Mouse (Mus musculus) testis, postnatal 14 days (tissue): ENCODE measurements around the gene Lao1.
"Not testable (repeated sequence)": the region's sequence is repeated elsewhere in the genome, so short reads cannot be mapped to it uniquely, and the experiment has no call there.

ENCODE experiments used
- DNase-seq: peaks from one replicate; pipeline ENCODE4 v3.0.0; 2021; ENCODE audit warnings: low spot score

Gene Lao1

DNA sequence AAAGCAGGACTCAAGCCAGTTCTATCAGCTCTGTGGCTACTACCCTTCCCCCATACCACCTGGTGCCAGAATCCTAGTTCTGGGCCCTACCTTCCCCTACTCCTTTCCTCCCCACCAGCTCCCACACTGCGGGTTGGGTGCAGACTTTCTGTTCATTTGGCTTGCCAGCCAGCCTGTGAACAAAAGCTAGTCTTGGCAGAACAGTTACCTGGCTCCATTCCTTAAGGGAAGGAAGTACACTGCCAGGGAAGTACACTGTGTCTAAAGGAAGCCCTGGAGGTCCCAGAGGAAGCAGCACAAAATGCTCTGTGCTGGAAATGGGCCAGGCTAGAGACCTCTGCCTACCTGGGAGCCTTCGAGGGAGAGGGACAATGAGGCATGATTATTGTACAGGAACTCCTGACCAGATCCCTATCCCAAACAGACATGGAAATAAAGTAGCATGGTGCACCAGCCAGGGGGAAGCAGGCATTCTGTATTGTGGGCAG is at the start of gene Lao1:
Gene Lao1 (plus strand): TSS at position 438 of the 488 bp plus-strand sequence.
- DNase-seq: no peak

DNA sequence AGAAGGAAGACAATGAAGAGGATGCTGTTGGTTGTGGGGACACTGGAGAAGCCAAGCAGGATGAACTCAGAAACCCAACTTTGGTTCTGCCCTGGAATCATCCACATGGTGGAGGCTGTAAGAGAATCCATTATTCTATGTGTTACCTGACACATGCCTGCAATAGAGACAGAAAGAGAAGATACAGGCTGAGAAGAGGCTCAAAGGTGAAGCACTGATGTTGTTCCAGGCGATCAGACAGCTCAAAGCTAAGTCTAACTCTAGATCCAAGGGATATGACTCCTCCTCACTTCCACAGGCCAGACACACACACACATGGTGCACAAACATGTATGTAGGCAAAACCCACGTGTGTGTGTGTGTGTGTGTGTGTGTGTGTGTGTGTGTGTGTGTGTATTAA is 44.0 kb upstream of the Lao1 start, which contains the start of gene Olfr1329:
Gene Olfr1329 (minus strand): TSS at position 101 of the 400 bp plus-strand sequence.
- not testable (repeated sequence) for DNase-seq

DNA sequence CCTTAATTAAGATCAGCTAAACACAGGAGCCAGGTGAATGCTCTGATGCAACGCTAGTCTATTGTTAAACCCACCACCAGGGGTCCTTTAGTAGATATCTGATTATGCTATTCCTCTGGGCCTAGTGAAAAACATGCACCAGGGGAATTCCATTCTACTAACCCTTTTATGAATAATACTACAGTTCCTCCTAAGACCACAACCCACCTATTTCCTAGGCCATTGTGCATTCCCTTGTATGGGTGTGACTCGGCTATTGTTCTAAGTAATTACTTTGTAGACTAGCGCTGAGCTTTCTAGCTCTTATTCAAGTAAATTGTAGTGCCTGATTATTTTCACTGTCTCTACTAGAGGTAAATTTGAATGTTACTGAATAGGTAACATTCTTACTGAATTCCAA is 30.1 kb upstream of the Lao1 start:
- DNase-seq: not testable (repeated sequence)

DNA sequence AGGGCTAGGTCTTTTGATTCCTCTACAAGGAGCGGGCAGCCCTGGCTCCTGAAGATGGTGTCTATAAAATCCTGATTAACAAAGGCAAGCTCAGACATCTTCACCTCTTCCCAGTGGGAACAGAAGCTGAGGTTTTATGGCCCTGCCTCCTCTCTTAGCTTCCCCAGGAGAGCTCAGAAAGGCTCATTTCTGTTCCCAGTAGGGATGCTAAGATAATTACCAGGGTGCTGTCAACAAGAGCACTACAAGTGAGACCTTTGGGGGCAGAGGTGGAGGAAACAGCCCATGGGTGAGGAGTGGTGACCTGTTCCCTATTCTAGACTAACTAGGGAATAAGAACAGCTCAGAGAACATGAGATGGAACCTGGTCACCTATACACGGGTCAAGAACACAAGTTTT is 22.9 kb upstream of the Lao1 start, which contains the start of gene Olfr1328:
Gene Olfr1328 (minus strand): TSS at position 101 of the 400 bp plus-strand sequence.
- no peak for DNase-seq

DNA sequence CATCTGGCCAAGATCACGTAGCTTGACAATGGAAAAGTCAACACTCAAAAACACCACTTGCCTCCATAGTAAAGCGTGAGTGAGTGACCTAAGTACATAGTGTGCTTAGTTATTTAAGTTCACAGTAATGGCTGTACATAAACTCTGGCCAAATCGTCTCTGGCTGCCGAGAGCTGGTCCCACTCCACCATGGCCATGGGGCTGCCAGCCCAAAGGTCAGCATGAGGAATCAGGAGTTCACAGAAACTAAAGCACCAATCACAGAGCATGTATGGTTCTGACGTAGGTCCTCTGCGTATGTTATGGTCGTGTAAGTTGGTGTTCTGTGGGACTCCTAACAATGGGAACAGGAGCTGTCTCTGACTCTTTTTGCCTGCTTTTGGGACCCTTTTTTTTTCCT is 2.6 kb upstream of the Lao1 start:
- no peak for DNase-seq

DNA sequence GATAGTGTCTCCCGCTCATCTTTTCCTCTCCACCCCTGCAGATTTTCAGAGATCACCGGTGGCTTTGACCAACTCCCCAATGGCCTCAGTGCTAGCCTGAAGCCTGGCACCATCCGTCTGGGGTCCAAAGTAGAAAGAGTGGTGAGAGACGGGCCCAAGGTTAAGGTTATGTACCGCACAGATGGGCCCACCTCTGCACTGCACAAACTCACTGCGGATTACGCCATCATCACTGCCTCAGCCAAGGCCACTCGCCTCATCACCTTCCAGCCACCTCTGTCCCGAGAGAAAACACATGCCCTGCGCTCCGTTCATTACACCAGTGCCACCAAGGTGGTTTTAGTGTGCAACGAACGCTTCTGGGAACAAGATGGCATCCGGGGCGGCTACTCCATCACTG is 6.3 kb downstream of the Lao1 start:
- DNase-seq: no peak

DNA sequence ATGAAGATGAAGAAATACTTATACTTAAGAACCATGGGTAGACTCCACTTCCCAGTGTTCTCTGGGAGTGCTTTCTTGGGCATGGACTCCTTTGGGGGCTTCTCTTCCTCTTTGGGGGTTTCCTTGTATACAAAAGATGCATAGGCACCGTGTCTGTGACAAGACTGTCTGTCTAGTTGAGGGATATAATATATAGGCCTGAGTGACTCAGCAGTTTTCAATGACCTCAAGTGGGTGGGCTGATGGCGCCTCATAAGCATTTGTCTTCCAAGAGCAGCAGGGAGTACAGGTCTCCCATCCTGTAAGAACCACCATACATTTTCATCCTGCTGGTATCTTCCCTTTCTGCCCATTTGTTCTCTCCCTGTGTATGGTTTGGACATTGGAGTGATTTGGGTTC is 11.9 kb downstream of the Lao1 start:
- DNase-seq: no peak

DNA sequence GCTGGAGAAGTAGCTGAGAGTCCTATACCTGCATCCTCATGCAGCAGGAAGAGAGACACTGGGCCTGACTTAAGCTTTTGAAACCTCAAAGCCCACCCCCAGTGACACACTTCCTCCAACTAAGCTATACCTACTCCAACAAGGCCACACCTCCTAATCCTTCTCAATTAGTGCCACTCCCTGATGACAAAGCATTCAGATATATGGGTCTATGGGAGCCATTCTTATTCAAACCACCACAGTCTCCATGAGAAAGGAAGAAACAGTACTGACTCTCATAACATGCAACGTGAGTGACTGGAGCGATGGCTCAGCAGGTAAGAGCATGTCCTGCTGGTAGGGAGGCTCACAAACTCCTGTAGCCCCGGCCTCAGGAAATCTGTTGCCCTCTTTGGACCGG is 23.9 kb downstream of the Lao1 start:
- no peak for DNase-seq

DNA sequence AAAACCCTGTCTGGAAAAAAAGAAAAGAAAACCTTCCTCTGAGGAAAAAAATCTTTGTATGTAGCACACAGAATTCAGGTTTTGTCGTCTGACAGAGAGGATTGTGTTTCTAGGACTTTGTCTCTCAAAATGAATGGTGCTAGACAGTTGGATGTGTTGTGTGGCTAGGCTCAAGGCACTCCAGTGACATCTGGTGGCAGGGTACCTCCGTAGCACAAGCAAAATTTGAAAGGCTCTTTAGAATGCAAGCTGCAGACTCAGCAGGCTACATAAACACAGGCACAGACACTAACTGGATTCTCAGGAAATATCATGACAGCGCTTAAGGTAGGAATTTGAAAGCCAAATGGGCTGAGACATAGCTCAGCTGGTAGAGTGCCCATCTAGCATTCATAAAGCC is 27.2 kb downstream of the Lao1 start:
- DNase-seq: no peak

DNA sequence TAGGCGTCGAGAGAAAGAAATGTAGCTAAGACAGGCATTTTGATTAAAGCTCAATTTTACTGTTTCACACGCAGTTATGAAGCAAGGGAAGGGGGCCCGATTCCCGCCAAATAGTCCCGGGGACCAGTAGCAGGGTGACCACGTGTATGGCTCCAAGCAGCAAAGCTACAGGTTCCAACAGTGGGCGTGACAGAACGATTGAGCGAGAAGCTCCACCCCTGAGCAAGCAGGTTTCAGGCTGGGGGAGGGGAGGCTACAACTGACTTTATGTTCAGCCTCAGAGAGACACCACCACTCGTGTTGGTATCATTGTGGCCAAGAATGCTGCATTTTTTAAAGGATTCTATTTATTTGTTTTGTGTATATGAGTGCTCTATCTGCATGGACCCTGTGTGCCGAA is 28.0 kb downstream of the Lao1 start:
- no peak for DNase-seq

DNA sequence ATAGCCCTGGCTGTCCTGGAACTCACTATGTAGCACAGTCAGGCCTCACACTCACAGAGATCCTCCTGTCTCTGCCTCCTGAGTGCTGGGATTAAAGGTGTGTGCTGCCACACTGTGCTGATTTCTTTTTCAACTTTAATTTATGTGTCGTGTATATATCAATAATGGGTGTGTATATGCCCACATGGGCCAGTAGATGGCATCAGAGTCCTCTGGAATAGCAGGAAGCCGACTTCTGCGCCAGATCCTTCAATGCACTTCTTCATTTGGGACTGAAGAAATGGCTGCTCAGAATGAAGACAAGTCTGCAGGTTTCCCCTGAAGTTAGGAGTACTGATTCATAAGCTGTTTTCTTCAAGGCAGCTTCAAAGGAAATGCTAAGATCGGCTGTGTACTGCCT is 30.4 kb downstream of the Lao1 start:
- DNase-seq: no peak

DNA sequence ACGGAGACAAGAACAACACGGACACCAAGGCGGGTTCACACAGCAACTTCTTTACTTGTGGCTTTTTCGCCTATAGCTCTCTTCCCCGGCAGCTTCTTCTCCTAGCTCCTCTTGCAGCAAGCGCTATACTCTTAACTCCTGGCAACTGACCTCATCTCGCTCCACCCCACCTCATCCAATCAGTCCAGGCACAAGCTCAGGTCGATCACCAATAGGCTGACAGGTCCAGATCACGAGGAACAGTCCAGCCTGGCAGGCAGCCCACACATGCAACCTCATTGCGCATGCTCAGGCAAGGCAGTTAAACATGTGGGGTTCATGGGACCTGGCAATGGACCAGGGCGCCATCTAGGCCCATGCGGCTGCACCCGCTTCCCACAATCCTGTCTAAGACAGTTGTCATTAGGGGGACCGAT is 35.8 kb downstream of the Lao1 start:
- DNase-seq: no peak

DNA sequence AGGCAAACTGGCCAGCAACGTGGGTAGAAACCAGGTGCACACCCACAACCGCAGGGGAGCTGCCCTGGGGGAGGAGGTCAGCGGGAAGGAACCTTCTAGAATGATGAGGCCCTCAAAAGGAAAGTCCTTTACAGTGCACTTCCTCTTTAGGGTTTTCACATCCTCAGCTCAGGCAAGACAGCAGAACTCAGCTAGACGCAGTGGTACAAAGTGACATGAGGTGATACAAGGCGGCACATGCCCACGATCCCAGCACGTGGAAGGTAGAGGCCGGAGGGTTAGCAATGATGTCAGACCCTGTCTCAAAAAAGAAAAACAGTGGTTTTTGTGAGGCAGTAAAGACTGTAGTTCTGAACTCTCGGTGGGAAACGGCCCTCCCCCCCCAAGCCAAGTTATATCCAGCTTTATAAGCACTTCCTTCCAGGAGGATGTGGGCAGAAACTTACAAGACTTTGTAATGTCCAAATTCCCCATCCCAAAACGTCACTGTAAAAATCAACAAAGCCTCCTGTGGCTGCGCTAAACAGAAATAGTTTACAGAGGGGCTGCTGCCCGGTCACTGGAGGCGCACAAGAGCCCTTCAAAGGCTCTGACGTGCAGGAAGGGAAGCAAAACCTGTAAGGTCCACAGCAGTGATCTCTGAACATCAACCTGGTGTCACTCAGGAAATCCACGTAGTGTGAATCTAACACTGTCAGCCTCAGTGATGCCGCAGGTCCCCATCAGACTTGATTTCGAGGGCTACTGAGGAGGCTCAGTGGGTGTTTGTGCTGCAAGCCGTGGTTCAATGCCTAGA is 38.5 kb downstream of the Lao1 start:
- no peak for DNase-seq

DNA sequence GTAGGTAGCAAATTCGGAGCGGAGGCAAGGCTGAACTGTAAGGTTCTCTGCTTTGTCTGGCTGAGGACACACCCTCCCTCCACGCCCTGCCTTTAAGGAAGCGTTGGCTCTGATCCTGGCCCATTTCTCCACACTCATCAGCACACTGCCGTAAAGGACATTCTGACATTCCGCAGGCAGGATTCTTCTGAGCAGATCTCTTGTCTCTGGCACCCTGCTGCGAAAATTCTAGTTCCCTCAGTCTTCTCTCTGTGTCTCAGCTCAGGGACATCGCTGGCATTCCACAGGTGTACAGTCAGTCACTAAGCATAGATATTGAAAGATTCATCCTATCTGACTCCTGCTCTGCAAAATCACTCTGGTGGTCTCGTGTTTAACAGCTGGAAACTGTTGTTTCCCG is 40.3 kb downstream of the Lao1 start:
- DNase-seq: no peak

DNA sequence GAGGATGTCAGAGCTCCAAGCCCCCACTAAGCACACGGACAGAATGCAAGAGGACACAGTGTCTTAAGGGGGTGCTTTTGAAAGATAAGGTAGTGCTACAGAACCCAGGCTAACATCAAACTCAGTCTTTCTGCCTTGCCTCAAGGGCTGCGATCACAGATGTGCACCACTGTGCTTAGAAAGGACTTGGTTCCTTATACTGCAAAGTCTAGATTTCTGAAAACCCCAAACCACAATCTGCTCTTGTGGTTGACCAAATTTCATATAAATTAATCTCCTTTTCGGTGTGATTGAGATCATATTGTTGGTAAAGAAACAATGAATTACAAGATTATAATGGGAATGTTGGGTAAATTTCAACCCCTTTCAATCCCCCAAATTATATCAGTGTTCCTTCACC is 41.1 kb downstream of the Lao1 start:
- no peak for DNase-seq

DNA sequence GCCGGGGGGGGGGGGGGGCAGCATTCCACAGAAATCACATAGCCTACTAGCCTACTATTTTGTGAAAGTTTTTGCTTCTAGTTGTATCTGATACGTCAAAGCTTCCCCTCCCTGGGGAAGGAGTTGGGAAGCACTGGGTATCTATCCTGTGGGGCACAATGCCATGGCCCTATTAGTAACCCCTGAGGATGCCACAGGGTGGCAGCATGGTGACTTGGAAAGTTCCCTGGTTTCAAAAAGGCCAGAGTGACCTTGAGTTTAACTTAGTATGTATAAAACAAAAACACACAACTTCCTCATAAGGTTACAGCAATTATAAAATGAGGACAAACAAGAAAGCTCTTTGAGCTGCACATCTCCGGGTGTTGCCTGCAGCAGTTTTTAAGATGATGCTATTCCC is 42.8 kb downstream of the Lao1 start:
- DNase-seq: no peak

DNA sequence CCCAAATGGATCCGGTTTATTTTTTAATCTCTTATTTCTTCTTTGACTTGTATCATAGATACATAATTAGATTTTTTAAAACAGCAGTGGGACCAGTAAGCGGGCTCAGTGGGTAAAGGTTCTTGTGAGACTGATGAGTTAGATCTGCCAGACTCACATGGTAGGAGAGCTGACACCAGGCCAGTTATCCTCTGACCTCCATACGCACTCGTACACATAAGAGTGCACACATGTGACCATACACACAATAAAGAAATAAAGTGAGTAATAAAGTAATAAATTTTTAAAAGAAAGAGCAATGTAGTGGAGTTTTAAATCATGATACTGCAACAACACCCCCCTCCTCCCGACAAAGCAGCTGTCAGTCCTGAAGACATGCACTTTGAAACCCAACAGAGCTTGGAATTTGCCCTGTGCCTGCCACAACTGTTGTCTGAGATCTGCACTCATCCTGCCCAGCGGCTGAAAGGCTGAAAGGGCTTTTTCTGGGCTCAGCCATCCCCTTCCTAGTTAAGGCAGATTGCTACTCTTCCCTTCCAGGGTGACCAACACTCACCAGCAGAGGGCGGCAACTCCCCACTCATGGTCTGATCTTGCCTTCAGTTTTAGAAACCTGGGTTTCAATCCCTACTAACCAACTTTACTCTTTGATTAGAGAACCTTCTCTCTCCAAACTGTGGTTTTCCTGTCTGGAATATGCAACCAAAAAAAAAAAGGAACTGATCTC is 43.4 kb downstream of the Lao1 start:
- peak; percentile 60 for DNase-seq

DNA sequence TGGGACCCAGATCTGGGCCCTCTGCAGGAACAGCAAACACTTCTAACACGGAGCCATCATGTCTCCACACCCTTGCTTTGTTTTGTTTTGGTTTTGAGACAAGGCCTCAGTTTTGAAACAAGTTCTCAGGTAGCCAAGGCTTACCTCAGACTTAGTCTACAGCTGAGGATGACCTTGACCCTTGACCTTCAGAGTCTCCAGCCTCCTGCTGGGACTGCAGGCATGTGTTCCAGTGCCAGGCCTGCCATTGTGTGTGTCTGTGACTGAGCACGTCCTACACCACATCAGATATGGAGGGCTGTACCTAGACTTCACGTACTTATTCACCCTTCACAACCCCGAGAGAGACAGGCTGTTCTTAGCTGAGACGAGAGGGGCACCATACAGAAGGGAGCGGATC is 46.2 kb downstream of the Lao1 start:
- DNase-seq: no peak

DNA sequence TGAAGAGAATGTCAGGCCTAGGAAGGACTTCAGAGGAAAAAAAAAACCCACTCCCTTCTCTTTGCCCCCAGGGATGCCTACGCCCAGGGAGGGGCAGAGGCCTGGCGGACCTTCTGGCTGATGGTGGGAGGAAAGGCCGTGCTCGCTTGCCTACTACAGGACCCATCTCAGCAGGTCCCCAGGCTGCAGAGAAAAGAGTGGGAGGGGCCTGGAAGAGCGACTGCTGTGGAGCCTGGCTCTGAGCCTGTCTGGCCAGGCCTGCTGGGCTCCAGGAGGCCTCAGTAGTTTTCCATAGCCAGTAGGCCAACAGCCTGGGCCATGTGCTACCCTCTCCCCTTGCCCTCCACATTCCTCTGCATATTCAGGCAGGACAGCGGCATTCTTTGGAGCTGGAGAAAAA is 47.1 kb downstream of the Lao1 start:
- no peak for DNase-seq

DNA sequence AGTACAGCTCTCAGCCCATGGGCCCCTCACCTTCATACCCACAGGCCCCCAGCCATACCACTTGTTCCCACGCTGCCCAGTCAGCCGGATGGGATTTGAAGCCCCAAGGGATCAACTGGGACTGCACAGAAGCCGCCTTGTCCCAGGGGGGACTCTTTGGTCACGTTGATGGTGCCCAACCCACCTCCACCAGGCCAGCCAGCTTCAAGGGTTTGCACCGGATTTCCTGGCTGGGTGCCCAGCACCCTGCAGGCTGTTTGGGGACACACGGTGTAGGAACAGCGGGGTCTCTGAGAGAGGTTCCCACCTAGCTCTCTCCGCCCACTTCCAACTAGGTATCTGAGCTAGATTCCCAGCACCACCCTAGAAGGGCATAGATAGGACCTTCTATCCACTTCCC is 48.4 kb downstream of the Lao1 start:
- no peak for DNase-seq

DNA sequence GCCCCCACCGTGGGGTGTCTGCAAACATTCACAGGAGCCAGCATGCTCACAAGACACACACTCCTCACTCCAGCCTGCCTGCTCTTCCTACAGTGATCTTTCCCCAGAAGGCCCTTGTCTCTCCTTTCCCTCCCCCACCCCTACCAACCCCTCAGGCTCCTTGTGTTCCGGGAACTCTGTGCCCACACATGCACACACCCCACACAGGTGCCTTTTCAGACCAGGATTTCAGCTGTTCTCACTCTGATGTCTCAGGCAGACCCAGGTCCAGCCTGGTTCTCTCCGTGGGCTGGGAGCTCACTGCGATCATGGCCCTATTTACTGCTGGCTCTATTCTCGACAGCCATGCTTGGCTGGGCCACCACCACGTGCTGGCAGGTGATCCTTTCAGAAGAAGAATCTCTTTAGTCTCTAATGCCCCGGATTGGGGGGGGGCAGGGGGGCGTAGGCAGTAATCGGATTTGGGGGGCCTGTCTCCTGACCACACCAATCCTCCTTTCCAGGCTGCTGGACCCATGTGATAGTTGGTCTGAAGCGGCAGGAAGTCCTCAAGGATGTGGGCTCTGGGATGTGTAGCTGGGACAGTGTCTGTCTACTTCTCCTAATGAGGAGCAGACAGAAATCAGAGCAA is 49.8 kb downstream of the Lao1 start:
- DNase-seq: no peak

DNA sequence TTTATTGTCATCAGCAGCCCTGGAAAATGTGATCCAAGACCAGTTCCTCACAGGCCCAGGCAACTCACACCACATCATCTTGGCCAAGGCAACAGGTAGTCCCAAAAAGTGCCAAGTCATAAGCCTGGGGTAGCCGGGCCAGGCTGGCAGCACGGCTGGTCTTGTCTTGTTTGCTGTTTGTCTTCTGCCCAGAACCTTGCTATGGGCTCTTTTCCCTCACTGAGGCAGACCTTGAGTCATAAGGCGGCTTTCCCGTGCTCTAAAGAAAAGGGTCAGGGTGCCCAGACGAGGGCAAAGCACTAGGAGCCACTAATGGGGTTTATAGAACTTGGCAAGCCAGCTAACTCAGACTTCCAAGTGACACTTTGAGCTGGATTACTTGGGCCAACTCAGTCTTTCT is 51.7 kb downstream of the Lao1 start:
- no peak for DNase-seq

DNA sequence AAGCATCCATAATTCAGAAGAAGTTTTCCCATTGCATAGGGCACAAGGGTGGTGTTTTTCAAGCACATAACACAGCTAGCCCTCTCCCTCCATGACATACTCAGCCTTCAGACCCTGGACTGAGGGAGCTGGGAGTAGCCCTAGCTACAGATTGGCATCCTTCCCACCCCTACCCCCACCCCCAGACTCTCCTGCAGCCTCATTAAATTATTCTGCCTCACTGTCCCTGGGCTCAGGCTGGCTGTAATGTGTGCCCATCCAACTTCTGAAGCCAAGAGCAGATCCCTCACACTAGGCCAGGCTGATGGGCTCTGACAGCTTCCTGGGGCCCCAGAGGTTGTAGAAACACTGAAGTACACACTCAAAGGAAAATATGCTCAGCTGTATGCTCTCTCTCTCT is 53.6 kb downstream of the Lao1 start:
- DNase-seq: no peak
